Mouse (Mus musculus) liver, postnatal 0 days (tissue): ENCODE measurements at regions not wholly inside any gene's neighbourhood (a gene's known extent, or its start where the extent isn't known, plus 50 kb on each side); places are given as distances from the start of the nearest gene placed in this dataset.

Experiments
- ATAC-seq: fragments of 200-750 bp; cut with Nextera tagmentation; 2 replicates; pipeline ENCODE4 v1.8.0; 2017; ENCODE audit warnings: mild to moderate bottlenecking, moderate library complexity
- DNase-seq: peaks from one replicate; pipeline ENCODE4 v3.0.0-alpha.2; 2016
- H3K27ac ChIP-seq: fragments of 300-500 bp; sonication (generic); 2 replicates; pipeline ENCODE4 v1.5.1; 2014; ENCODE audit warnings: antibody characterized with exemption, moderate library complexity, mild to moderate bottlenecking, low read depth
- H3K27me3 ChIP-seq: fragments of 300-500 bp; sonication (generic); 2 replicates; pipeline ENCODE4 v1.6.1; 2014; ENCODE audit warnings: low read length, control low read depth, mixed read lengths; ENCODE audit not compliant: insufficient read depth
- H3K36me3 ChIP-seq: fragments of 300-500 bp; sonication (generic); replicated peaks from 2 replicates; pipeline ENCODE4 v1.6.1; 2014; ENCODE audit warnings: mild to moderate bottlenecking, control low read depth, low read length, moderate library complexity, mixed read lengths; ENCODE audit not compliant: insufficient read depth
- H3K4me1 ChIP-seq: fragments of 300-500 bp; sonication (generic); 2 replicates; pipeline ENCODE4 v1.6.1; 2014; ENCODE audit warnings: antibody characterized with exemption, mild to moderate bottlenecking, control low read depth; ENCODE audit not compliant: insufficient read depth
- H3K4me2 ChIP-seq: fragments of 300-500 bp; sonication (generic); 2 replicates; pipeline ENCODE4 v1.6.1; 2014; ENCODE audit warnings: low read depth, mild to moderate bottlenecking, low read length, moderate library complexity, mixed read lengths
- H3K4me3 ChIP-seq: fragments of 300-500 bp; sonication (generic); 2 replicates; pipeline ENCODE4 v1.5.1; 2014; ENCODE audit warnings: low read depth, low read length
- H3K9ac ChIP-seq: fragments of 300-500 bp; sonication (generic); replicated peaks from 2 replicates; pipeline ENCODE4 v1.6.1; 2014; ENCODE audit warnings: mild to moderate bottlenecking, moderate library complexity
- H3K9me3 ChIP-seq: fragments of 300-500 bp; sonication (generic); 2 replicates; pipeline ENCODE4 v1.6.1; 2016; ENCODE audit warnings: mild to moderate bottlenecking, control low read depth, low read length, mixed read lengths
- CTCF ChIP-seq: sonication (generic); IDR thresholded peaks from 2 replicates; pipeline ENCODE4 v1.5.1; 2016; ENCODE audit warnings: antibody characterized with exemption, low read depth
- EP300 ChIP-seq: IDR thresholded peaks from 2 replicates; pipeline ENCODE4 v1.6.1; 2016; ENCODE audit warnings: antibody characterized with exemption, low read depth, mild to moderate bottlenecking
- WGBS: fragments of 180-500 bp; shearing (Covaris S2); extraction: QIAGEN DNeasy Blood & Tissue Kit; methylation state at CpG from one replicate; pipeline ENCODE4 v1.1.7; 2014; ENCODE audit not compliant: insufficient replicate concordance; 5-methylcytosine and 5-hydroxymethylcytosine counted together

GRCm38 (mm10) chr12:70674144-70674543 is 151.2 kb upstream of the Frmd6 start:
- ATAC-seq (no peak), DNase-seq (no peak)
- H3K9me3 ChIP-seq: no peaks in the 10 kb centered on the region
- no peaks in the 10 kb centered on the region for H3K4me1 ChIP-seq
- H3K4me2 ChIP-seq: no peak overlapping the region
- no peaks in the 10 kb centered on the region for H3K27me3 ChIP-seq
- no peak overlapping the region for H3K27ac ChIP-seq
- no peak overlapping the region for H3K9ac ChIP-seq
- no peaks in the 10 kb centered on the region for H3K36me3 ChIP-seq
- 59% methylated on average over 2 of the region's 2 CpGs for WGBS
- no peak overlapping the region for H3K4me3 ChIP-seq
- TF ChIP-seq CTCF (no peak), EP300 (no peak)

- H3K4me1 ChIP-seq: no peaks in the 10 kb centered on the region
- ATAC-seq: no peak
- no peaks in the 10 kb centered on the region for H3K9me3 ChIP-seq
- H3K27ac ChIP-seq: no peak overlapping the region
- H3K4me2 ChIP-seq: no peak overlapping the region
- TF ChIP-seq CTCF: no peak
- TF ChIP-seq EP300: no peak
- H3K9ac ChIP-seq: no peak overlapping the region
- no peaks in the 10 kb centered on the region for H3K27me3 ChIP-seq
- 77% methylated on average over 6 of the region's 6 CpGs for WGBS
- H3K36me3 ChIP-seq: no peaks in the 10 kb centered on the region
- DNase-seq: no peak
- H3K4me3 ChIP-seq: no peak overlapping the region
These were observed 149.5 kb upstream of the Frmd6 start for GRCm38 (mm10) chr12:70675846-70676245.

GRCm38 (mm10) chr12:70679701-70680425 is 145.5 kb upstream of the Frmd6 start:
- no peaks in the 10 kb centered on the region for H3K9me3 ChIP-seq
- no peak overlapping the region for H3K9ac ChIP-seq
- no peaks in the 10 kb centered on the region for H3K27me3 ChIP-seq
- H3K36me3 ChIP-seq: no peaks in the 10 kb centered on the region
- no peak for DNase-seq
- no peak for ATAC-seq
- H3K4me3 ChIP-seq: no peak overlapping the region
- no peak overlapping the region for H3K27ac ChIP-seq
- WGBS: 82% methylated on average over 20 of the region's 20 CpGs
- no peak overlapping the region for H3K4me2 ChIP-seq
- no peaks in the 10 kb centered on the region for H3K4me1 ChIP-seq
- TF ChIP-seq EP300 (no peak), CTCF (no peak)

- no peak overlapping the region for H3K4me3 ChIP-seq
- no peak for DNase-seq
- no peaks in the 10 kb centered on the region for H3K27me3 ChIP-seq
- WGBS: 78% methylated on average over 8 of the region's 8 CpGs
- H3K4me1 ChIP-seq: no peaks in the 10 kb centered on the region
- no peak overlapping the region for H3K4me2 ChIP-seq
- H3K36me3 ChIP-seq: no peaks in the 10 kb centered on the region
- no peak overlapping the region for H3K27ac ChIP-seq
- TF ChIP-seq CTCF: no peak
- no peak for TF ChIP-seq EP300
- no peak overlapping the region for H3K9ac ChIP-seq
- no peak for ATAC-seq
- no peaks in the 10 kb centered on the region for H3K9me3 ChIP-seq
These were observed 143.8 kb upstream of the Frmd6 start for GRCm38 (mm10) chr12:70681407-70681990.

- H3K27me3 ChIP-seq: no peaks in the 10 kb centered on the region
- no peak for DNase-seq
- TF ChIP-seq CTCF: no peak
- no peak overlapping the region for H3K9ac ChIP-seq
- H3K4me3 ChIP-seq: no peak overlapping the region
- H3K9me3 ChIP-seq: no peaks in the 10 kb centered on the region
- no peaks in the 10 kb centered on the region for H3K4me1 ChIP-seq
- no peak for ATAC-seq
- H3K4me2 ChIP-seq: no peak overlapping the region
- H3K27ac ChIP-seq: no peak overlapping the region
- 75% methylated on average over 9 of the region's 9 CpGs for WGBS
- no peaks in the 10 kb centered on the region for H3K36me3 ChIP-seq
These were observed 141.0 kb upstream of the Frmd6 start for GRCm38 (mm10) chr12:70684354-70684753.

GRCm38 (mm10) chr12:70685432-70685831 is 139.9 kb upstream of the Frmd6 start:
- Histone ChIP-seq H3K4me2 (no peak overlapping the region), H3K27me3 (no peaks in the 10 kb centered on the region), H3K36me3 (no peaks in the 10 kb centered on the region), H3K27ac (no peak overlapping the region), H3K9me3 (no peaks in the 10 kb centered on the region), H3K4me1 (no peaks in the 10 kb centered on the region), H3K9ac (no peak overlapping the region), H3K4me3 (no peak overlapping the region)
- no peak for DNase-seq
- ATAC-seq: no peak
- WGBS: 77% methylated on average over 10 of the region's 10 CpGs
- TF ChIP-seq EP300 (no peak), CTCF (no peak)
